Mouse (Mus musculus) hindbrain, postnatal 0 days (tissue): ENCODE results near the gene Slc35a1. TPM values are rescaled to one million over a fixed set of nuclear protein-coding genes. Genes with fewer than 3 reads are reported as not detected.
A peak's percentile ranks its signal among the peaks of the same experiment; 100 is the strongest.

Experiments
- ATAC-seq: fragments of 200-750 bp; cut with Nextera tagmentation; 2 replicates; pipeline ENCODE4 v1.8.0; 2017; ENCODE audit warnings: mild to moderate bottlenecking, moderate TSS enrichment, moderate library complexity
- DNase-seq: peaks from one replicate; pipeline ENCODE4 v3.0.0-alpha.2; 2015; ENCODE audit warnings: low spot score
- H3K27ac ChIP-seq: fragments of 300-500 bp; sonication (generic); 2 replicates; pipeline ENCODE4 v1.5.1; 2014; ENCODE audit warnings: mild to moderate bottlenecking
- H3K27me3 ChIP-seq: fragments of 300-500 bp; sonication (generic); 2 replicates; pipeline ENCODE4 v1.6.1; 2014; ENCODE audit warnings: low read length, mixed read lengths; ENCODE audit not compliant: insufficient read depth
- H3K36me3 ChIP-seq: fragments of 300-500 bp; sonication (generic); 2 replicates; pipeline ENCODE4 v1.6.1; 2014; ENCODE audit warnings: low read length, mixed read lengths; ENCODE audit not compliant: insufficient read depth
- H3K4me1 ChIP-seq: fragments of 300-500 bp; sonication (generic); 2 replicates; pipeline ENCODE4 v1.6.1; 2014; ENCODE audit warnings: antibody characterized with exemption, low read length, mixed read lengths; ENCODE audit not compliant: insufficient read depth
- H3K4me2 ChIP-seq: fragments of 300-500 bp; sonication (generic); 2 replicates; pipeline ENCODE4 v1.6.1; 2014; ENCODE audit warnings: low read depth, mild to moderate bottlenecking, low read length, moderate library complexity, mixed read lengths
- H3K4me3 ChIP-seq: fragments of 300-500 bp; sonication (generic); 2 replicates; pipeline ENCODE4 v1.5.1; 2014; ENCODE audit warnings: low read length
- H3K9ac ChIP-seq: fragments of 300-500 bp; sonication (generic); replicated peaks from 2 replicates; pipeline ENCODE4 v1.6.1; 2014; ENCODE audit warnings: mild to moderate bottlenecking, low read length, moderate library complexity, mixed read lengths
- H3K9me3 ChIP-seq: fragments of 300-500 bp; sonication (generic); 2 replicates; pipeline ENCODE4 v1.6.1; 2016; ENCODE audit warnings: low read length, mixed read lengths
- CTCF ChIP-seq: IDR thresholded peaks from 2 replicates; pipeline ENCODE4 v1.5.1; 2016; ENCODE audit warnings: antibody characterized with exemption, control low read depth, low read depth
- WGBS: fragments of 180-500 bp; shearing (Covaris S2); extraction: QIAGEN DNeasy Blood & Tissue Kit; methylation state at CpG from one replicate; pipeline ENCODE4 v1.1.7; 2014; 5-methylcytosine and 5-hydroxymethylcytosine counted together
- polyA plus RNA-seq: library from polyadenylated mRNA; unstranded; fragments of >200 nt; fragmentation: Nextera tagmentation; extraction: Ambion mirVana; gene quantifications from 2 replicates; pipeline ENCODE4 v1.2.1, GENCODE M21; 2015
- total RNA-seq: library from RNA; depleted of rRNA; stranded (reverse); fragments of >200 nt; gene quantifications from 2 replicates; pipeline ENCODE4 v1.2.3, GENCODE M21; 2014

Gene Slc35a1
- total and polyA plus RNA-seq, 2 experiments from 2014 or later = 22.2 to 34.0 TPM

DNA sequence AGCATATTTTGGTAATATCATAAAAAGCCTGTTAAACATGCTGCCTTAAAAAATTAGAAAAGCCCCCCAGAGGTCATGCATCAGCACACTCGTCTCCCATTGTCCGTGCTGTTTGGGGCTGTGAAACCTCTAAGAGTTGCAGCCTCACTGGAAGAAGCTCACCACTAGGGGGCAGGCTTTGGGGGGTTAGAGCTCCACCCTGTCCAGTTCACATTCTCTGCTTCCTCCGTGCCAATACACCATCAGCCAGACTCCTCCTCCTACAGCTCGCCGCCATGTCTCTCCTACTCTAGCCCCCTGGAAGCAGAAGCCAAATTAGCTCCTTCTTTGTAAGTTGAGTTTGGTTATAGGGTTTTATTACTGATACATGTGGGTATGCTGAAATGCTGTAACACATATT lies 14.3 kb upstream of the Slc35a1 start:
- H3K9me3 ChIP-seq = no peaks in the 10 kb centered on the region

DNA sequence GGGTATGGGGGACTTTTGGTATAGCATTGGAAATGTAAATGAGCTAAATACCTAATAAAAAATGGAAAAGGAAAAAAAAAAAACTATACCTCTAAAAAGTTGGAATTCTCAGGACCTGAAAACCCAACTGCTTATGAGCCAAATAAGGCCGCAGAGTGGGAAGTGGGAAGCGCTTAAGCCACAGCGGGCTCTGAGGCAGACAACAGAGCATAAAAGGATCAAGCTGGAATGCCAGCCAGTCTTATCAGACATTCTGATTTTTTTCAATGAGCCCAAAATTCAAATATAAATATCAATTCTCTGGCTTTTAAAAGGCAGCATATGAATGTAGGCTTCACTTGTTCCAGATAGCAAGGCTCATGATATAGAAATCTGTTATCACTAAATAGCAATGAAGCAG lies 783 bp upstream of the Slc35a1 start:
- H3K9me3 ChIP-seq = no peaks in the 10 kb centered on the region
- H3K36me3 ChIP-seq = no peaks in the 10 kb centered on the region; the same call in 1 of the 2 replicates
- H3K4me2 ChIP-seq = peak overlapping the region; percentile 60
- H3K4me3 ChIP-seq = no peak overlapping the region
- DNase-seq (no peak), ATAC-seq (no peak)
- TF ChIP-seq CTCF = no peak
- H3K4me1 ChIP-seq = 0 out of 2 replicates have a peak, but pooled peaks cover 3% of the 10 kb centered on the region
- 66% methylated on average over 3 of the region's 3 CpGs for WGBS
- no peak overlapping the region for H3K9ac ChIP-seq
- H3K27ac ChIP-seq = no peak overlapping the region
- no peaks in the 10 kb centered on the region for H3K27me3 ChIP-seq

More for the DNA sequence above, 14.3 kb upstream of the Slc35a1 start:
- H3K4me3 ChIP-seq = no peak overlapping the region
- H3K4me2 ChIP-seq = no peak overlapping the region
- H3K4me1 ChIP-seq = no peaks in the 10 kb centered on the region
- no peaks in the 10 kb centered on the region for H3K36me3 ChIP-seq
- no peaks in the 10 kb centered on the region for H3K27me3 ChIP-seq
- ATAC-seq = no peak
- no peak overlapping the region for H3K27ac ChIP-seq
- no peak overlapping the region for H3K9ac ChIP-seq
- 33% methylated on average over 5 of the region's 5 CpGs for WGBS
- peak; percentile 52 for DNase-seq
- TF ChIP-seq CTCF = peak; percentile 63

DNA sequence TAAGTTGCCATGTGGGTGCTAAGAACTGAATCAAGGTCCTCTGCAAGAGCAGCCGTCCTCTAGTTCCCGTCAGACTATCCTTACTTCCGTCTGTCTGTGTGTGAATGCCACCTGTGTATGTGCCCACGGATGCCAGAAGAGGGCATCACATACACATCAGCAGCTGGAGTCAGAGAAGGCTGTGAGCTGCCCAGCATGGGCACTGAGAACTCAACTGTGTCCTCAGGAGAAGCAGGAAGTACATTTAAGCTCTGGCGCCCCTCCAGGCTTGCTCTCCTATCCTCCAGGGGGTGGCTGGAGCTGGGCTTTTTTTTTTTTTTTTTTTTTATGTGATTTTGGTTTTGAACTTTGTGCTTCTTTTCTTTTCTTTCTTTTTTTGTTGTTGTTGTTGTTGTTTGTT lies 6.7 kb downstream of the Slc35a1 start:
- Histone ChIP-seq H3K27ac (no peak overlapping the region), H3K4me3 (no peak overlapping the region), H3K36me3 (peaks cover 9% of the 10 kb centered on the region), H3K9ac (no peak overlapping the region), H3K4me1 (no peaks in the 10 kb centered on the region), H3K4me2 (no peak overlapping the region), H3K9me3 (no peaks in the 10 kb centered on the region), H3K27me3 (no peaks in the 10 kb centered on the region)
- no peak for ATAC-seq
- 82% methylated on average over 5 of the region's 5 CpGs for WGBS
- TF ChIP-seq CTCF = peak; percentile 33
- DNase-seq = peak; percentile 3

DNA sequence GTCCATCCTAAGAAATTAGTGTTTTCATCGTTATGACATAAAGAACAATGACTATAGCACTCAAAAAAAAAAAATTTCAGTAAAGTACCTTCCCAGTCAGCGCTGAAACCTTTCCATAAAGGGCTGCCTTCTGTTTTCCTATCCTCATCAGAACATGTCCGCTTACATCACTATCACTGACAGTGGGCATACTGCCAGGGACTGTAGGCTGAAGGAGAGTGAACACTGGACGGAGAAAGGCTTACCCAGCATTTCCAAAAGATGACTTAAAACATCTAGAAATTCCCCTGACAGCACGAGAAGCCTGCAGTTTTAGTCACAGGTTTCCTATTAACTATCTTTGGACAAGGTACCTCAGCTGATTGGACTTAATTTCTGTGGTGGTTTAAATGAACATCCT lies 13.5 kb downstream of the Slc35a1 start:
- TF ChIP-seq CTCF = no peak

DNA sequence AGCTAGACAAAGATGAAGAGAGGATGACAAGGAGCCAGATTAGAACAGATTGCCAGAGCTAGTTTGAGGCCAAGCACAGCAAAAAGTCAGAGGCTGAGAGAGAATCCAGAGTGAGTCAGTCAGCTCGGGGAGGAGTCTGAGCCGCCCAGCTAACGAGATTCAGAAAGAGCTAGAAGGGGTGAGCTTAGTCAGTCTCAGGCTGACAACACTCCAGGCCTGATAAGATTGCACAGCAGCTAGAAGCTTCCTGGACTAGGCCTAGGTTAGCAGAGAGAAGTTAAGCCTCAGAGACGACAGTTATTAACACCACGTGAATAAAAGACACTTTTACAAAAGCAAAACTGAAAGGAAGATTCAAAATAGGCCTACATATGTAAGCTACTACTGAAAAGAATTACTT lies 19.3 kb downstream of the Slc35a1 start:
- DNase-seq = no peak
- no peak overlapping the region for H3K4me2 ChIP-seq
- no peak for ATAC-seq
- H3K27me3 ChIP-seq = no peaks in the 10 kb centered on the region
- no peak overlapping the region for H3K27ac ChIP-seq
- H3K4me3 ChIP-seq = no peak overlapping the region
- no peak overlapping the region for H3K9ac ChIP-seq
- TF ChIP-seq CTCF = no peak
- H3K36me3 ChIP-seq = peaks cover 32% of the 10 kb centered on the region
- no peaks in the 10 kb centered on the region for H3K4me1 ChIP-seq
- WGBS = 91% methylated on average over 5 of the region's 5 CpGs
- no peaks in the 10 kb centered on the region for H3K9me3 ChIP-seq

More for the DNA sequence above, 13.5 kb downstream of the Slc35a1 start:
- no peak overlapping the region for H3K4me3 ChIP-seq
- no peak overlapping the region for H3K27ac ChIP-seq
- 92% methylated on average over 5 of the region's 5 CpGs for WGBS
- H3K4me2 ChIP-seq = no peak overlapping the region
- ATAC-seq (no peak), DNase-seq (no peak)
- H3K9ac ChIP-seq = no peak overlapping the region
- no peaks in the 10 kb centered on the region for H3K9me3 ChIP-seq
- no peaks in the 10 kb centered on the region for H3K27me3 ChIP-seq
- H3K36me3 ChIP-seq = peaks cover 16% of the 10 kb centered on the region
- no peaks in the 10 kb centered on the region for H3K4me1 ChIP-seq

DNA sequence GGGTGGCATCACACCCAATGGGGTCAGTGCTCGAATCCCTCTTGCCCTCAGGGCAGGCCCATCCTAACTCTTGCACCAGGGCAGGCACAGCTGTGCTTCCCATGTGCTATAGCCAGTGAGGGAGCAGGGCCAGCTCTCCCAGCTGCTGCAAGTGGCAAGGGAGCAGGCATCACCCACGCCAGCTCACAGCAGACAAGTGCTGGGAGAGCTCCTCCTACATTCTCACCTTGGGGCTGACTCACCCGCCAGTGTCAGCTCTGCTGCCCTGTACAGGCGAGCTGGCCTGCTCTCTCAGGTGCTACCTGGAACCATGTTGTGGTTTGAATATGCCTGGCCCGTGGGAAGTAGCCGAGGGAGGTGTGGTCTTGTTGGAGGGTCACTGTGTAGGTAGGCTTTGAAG lies 25.3 kb downstream of the Slc35a1 start:
- 0 out of 2 replicates have a peak, but pooled peaks have one; percentile 32 for ATAC-seq
- 91% methylated on average over 6 of the region's 6 CpGs for WGBS
- peaks cover 44% of the 10 kb centered on the region for H3K36me3 ChIP-seq

DNA sequence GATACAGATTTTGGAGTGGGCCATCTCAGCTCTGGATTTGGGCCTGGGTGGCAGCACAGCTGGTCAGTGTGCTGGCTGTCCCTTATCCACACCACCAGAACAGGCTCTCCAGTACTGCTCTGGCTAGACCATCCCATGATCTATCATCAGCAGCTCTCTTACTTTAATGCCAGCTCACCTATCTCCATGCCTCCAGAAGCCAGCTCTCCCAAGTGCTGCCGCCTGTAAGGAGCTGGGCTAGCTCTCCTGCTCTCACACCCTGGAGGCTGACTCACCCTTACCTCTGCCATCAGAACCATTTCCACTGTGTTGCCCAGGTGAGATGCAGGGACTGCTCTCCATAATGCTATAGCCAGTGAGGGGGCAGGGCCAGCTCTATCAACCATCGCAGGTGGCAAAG lies 25.7 kb downstream of the Slc35a1 start:
- no peak for DNase-seq
- H3K9ac ChIP-seq = no peak overlapping the region
- no peak overlapping the region for H3K4me3 ChIP-seq
- no peak overlapping the region for H3K27ac ChIP-seq
- no peak for ATAC-seq
- 100% methylated on average over 2 of the region's 2 CpGs for WGBS
- H3K27me3 ChIP-seq = no peaks in the 10 kb centered on the region
- peaks cover 40% of the 10 kb centered on the region for H3K36me3 ChIP-seq
- no peaks in the 10 kb centered on the region for H3K4me1 ChIP-seq
- H3K4me2 ChIP-seq = no peak overlapping the region
- no peak for TF ChIP-seq CTCF
- H3K9me3 ChIP-seq = no peaks in the 10 kb centered on the region

More for the DNA sequence above, 25.3 kb downstream of the Slc35a1 start:
- Histone ChIP-seq H3K4me3 (no peak overlapping the region), H3K4me2 (no peak overlapping the region), H3K27me3 (no peaks in the 10 kb centered on the region), H3K27ac (no peak overlapping the region), H3K4me1 (no peaks in the 10 kb centered on the region), H3K9ac (no peak overlapping the region), H3K9me3 (no peaks in the 10 kb centered on the region)
- DNase-seq = no peak
- TF ChIP-seq CTCF = no peak
